In the genomic region with DNA sequence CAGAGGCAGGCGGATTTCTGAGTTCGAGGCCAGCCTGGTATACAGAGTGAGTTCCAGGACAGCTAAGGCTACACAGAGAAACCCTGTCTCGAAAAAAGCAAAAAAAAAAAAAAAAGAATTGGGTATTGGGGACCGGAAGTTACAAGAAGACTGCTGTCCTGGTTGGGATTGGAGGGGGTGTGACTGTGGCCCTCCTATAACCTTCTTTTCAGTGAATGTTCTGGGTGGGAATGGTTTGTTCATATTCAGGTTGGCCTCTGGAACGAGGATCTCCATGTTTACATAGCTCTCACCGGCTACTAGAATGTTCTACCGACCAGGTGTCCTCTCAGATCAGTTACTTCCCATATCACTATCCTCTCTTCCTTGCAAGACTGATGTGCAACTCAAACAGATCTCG, we compare ENCODE assay signal across 9 mouse cellular contexts. TPM values are rescaled to one million over a fixed set of nuclear protein-coding genes. Genes with fewer than 3 reads are reported as not detected.
DNase-seq lines count a peak whose midpoint lies in the region; ATAC-seq and TF ChIP-seq lines count a peak whose summit lies in the region.
"Had no signal": no experiment of that assay in that cellular context is flagged by ENCODE, and none has a peak within 500 bp of the region (broad histone marks: within the 10 kb centered on the region; RNA-seq: fewer than 3 reads in every experiment).

No protein-coding gene starts in this region.

- H3K4me3 ChIP-seq in heart, embryonic 15.5 days, result peak overlapping the region; percentile 50
- peak overlapping the region; percentile 42 for H3K4me3 ChIP-seq in forebrain, postnatal 0 days (ENCODE audit: low read depth, low read length)
- peak overlapping the region; percentile 43 for H3K4me3 ChIP-seq in macrophage (ENCODE audit: inconsistent target)

- peaks cover 5% of the 10 kb centered on the region; the same call in 1 of the 2 replicates for H3K4me1 ChIP-seq in heart, embryonic 15.5 days (replicated peaks)
- no peaks in the 10 kb centered on the region; the same call in 1 of the 2 replicates for H3K4me1 ChIP-seq in forebrain, postnatal 0 days (ENCODE audit: insufficient read depth)

- no peaks in the 10 kb centered on the region for H3K9me3 ChIP-seq in heart, embryonic 15.5 days (replicated peaks)
- no peaks in the 10 kb centered on the region for H3K9me3 ChIP-seq in forebrain, postnatal 0 days (ENCODE audit: low read length)

- no peak for TF ChIP-seq CTCF in forebrain, postnatal 0 days (IDR thresholded peaks at IDR 0.05; ENCODE audit: low read depth)

- WGBS in heart, embryonic 15.5 days, result 67% methylated on average over 8 of the region's 8 CpGs
- WGBS in forebrain, postnatal 0 days, result 75% methylated on average over 8 of the region's 8 CpGs
- 76% methylated on average over 7 of the region's 8 CpGs for WGBS in macrophage (ENCODE audit: missing documents)

- H3K4me2 ChIP-seq in heart, embryonic 15.5 days, result peak overlapping the region; percentile 76
- peak overlapping the region; percentile 74; the same call in 1 of the 2 replicates for H3K4me2 ChIP-seq in forebrain, postnatal 0 days (ENCODE audit: low read depth)

- no peaks in the 10 kb centered on the region for H3K36me3 ChIP-seq in heart, embryonic 15.5 days
- no peaks in the 10 kb centered on the region for H3K36me3 ChIP-seq in forebrain, postnatal 0 days (ENCODE audit: insufficient read depth)
- no peaks in the 10 kb centered on the region for H3K36me3 ChIP-seq in macrophage (ENCODE audit: inconsistent target)

- no peak for DNase-seq in heart, postnatal 4 days
- no peak for DNase-seq in forebrain, postnatal 0 days
- no peak for DNase-seq in left cerebral cortex, adult 9 months (ENCODE audit: low spot score in 2 of 2)
- no peak for DNase-seq in layer of hippocampus, postnatal 10 days (ENCODE audit: low spot score in 2 of 2)
- DNase-seq in spleen, postnatal 4 days (ENCODE audit: low spot score in 2 of 2), result no peak

- peaks cover 12% of the 10 kb centered on the region; the same call in 1 of the 2 replicates for H3K27me3 ChIP-seq in heart, embryonic 15.5 days
- no peaks in the 10 kb centered on the region for H3K27me3 ChIP-seq in forebrain, postnatal 0 days (ENCODE audit: insufficient read depth, low read length)

- H3K9ac ChIP-seq in heart, embryonic 15.5 days, result no peak overlapping the region
- H3K9ac ChIP-seq in forebrain, postnatal 0 days, result no peak overlapping the region

- ATAC-seq in heart, embryonic 15.5 days (replicated peaks; ENCODE audit: insufficient number of reproducible peaks, insufficient read depth, low FRiP score, low read depth), result no peak
- peak; percentile 18 for ATAC-seq in CD4-positive, CD25-positive, alpha-beta regulatory T cell, adult 4 months
- no peak for ATAC-seq in forebrain, postnatal 0 days

- no peak overlapping the region for H3K27ac ChIP-seq in heart, embryonic 15.5 days
- H3K27ac ChIP-seq in forebrain, postnatal 0 days (ENCODE audit: low read depth, low read length), result no peak overlapping the region
- H3K27ac ChIP-seq in macrophage, result no peak overlapping the region

- H3K79me2 ChIP-seq in macrophage (ENCODE audit: inconsistent target), result no peaks in the 10 kb centered on the region

RNA-seq across cellular contexts. Expression of gene Fsip1, which starts 0.3 kb away (rescaled TPM):
- 0.10 and 0.16 TPM in 2 replicates for polyA plus RNA-seq in heart, embryonic 15.5 days (2015; fragmentation: Nextera tagmentation; extraction: Ambion mirVana)
- under 1 TPM in 1 of 2 experiments, not detected in 1; 0.23 TPM for total RNA-seq in heart, postnatal 4 days (2021)
- polyA plus RNA-seq in CD4-positive, CD25-positive, alpha-beta regulatory T cell, adult 4 months (2017; shearing (Covaris generic)), result not detected
- total RNA-seq in forebrain, postnatal 0 days (2014; rRNA removed), result 2.9 and 3.7 TPM in 2 replicates
- polyA plus RNA-seq in forebrain, postnatal 0 days (2015; fragmentation: Nextera tagmentation; extraction: Ambion mirVana), result 4.0 and 5.7 TPM in 2 replicates
- total RNA-seq in macrophage (2018; cell fraction: chromatin; rRNA removed), result 1 to 10 TPM in 2 of 26 experiments, under 1 TPM in 4, not detected in 20; 0.21 to 1.2 (median 0.73) TPM
- total RNA-seq in macrophage (2018; cell fraction: cytosol; rRNA removed), result under 1 TPM in 20 of 26 experiments, not detected in 6; 0.07 to 0.68 (median 0.23) TPM
- total RNA-seq in macrophage (2018; cell fraction: nucleus; rRNA removed), result under 1 TPM in 5 of 26 experiments, not detected in 21; 0.28 to 0.92 (median 0.40) TPM
- polyA plus RNA-seq in macrophage (2018), result 0.33 to 0.56 TPM in 2 of 3 replicates, not detected in the other
- total RNA-seq in layer of hippocampus, postnatal 10 days (2021), result 1 to 10 TPM; 2.1 to 2.8 TPM
- total RNA-seq: MEL had no signal
